ENCODE assay signal across 1 mouse cellular context in the genomic region with DNA sequence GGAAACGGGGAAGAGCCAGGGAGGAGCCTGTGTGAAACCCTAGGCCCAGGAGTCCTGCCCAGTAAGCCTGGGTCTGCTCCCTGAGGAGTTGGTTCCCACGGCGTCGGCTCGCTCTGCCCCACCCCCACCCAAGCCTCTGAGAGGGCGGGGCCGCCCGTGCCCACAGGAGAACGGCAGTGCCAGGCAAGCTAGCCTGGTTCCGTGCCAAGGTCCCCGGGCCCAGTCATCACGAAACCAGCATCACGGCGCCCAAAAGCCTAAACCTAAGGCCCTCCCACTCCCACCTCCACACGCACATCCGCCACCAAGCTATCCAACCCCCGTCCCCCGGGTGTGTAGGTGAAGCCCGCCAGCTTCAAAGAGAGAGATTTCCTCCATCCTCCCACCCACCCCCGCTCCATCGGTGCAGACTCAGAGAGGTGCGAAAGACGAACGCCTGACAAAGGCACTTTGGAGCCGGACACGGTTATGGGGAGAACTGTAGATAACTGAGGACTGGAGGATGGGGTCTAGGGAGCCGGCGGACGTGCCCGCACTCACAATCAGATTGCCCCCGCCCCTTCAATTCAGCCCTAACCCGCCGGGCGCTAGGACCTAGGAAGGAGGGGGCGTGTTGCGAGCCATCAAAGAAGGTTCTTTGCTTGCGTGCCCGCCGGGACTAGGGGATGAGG.
TF ChIP-seq lines count a peak whose summit lies in the region.

No protein-coding gene starts in this region.

TF ChIP-seq in myocyte, 11 proteins besides CTCF, POLR2A, EP300 and RAD21 (continued from another document):
- TF ChIP-seq SRF (IDR thresholded peaks at IDR 0.05; ENCODE audit: control insufficient read depth, insufficient read length, low read depth): no peak
- TF ChIP-seq REST (IDR thresholded peaks at IDR 0.05; ENCODE audit: insufficient read depth, insufficient read length): no peak
- no peak for TF ChIP-seq MAX (IDR thresholded peaks at IDR 0.05; ENCODE audit: low read depth)
- TF ChIP-seq TCF12 (IDR thresholded peaks at IDR 0.05; ENCODE audit: insufficient read depth, poor library complexity, severe bottlenecking): no peak
- no peak for TF ChIP-seq TCF3 (IDR thresholded peaks at IDR 0.05; ENCODE audit: insufficient read length, low read depth)
- no peak for TF ChIP-seq POLR2AphosphoS2 (IDR thresholded peaks at IDR 0.05; ENCODE audit: insufficient read length, low read depth)
- TF ChIP-seq MYOG (IDR thresholded peaks at IDR 0.05; ENCODE audit: control insufficient read depth in 1 of 3, insufficient read depth in 1 of 3, insufficient read length in 2 of 3, low read depth in 2 of 3): no peak
- TF ChIP-seq MYOD1 (IDR thresholded peaks at IDR 0.05; ENCODE audit: control insufficient read depth in 1 of 3, insufficient read length in 2 of 3, low read depth in 2 of 3): no peak
- no peak for TF ChIP-seq E2F4 (IDR thresholded peaks at IDR 0.05; ENCODE audit: insufficient read depth)
- no peak for TF ChIP-seq CEBPB (IDR thresholded peaks at IDR 0.05; ENCODE audit: insufficient read depth, poor library complexity, severe bottlenecking)
TF ChIP-seq in myocyte: peak in this region for 0.
